Mouse (Mus musculus): ENCODE measurements around the gene Cmss1. TPM values are rescaled to one million over a fixed set of nuclear protein-coding genes. Genes with fewer than 3 reads are reported as not detected.

Gene Cmss1
- total and polyA plus RNA-seq, 2 experiments from 2014 or later: 17.0 to 50.3 TPM

DNA sequence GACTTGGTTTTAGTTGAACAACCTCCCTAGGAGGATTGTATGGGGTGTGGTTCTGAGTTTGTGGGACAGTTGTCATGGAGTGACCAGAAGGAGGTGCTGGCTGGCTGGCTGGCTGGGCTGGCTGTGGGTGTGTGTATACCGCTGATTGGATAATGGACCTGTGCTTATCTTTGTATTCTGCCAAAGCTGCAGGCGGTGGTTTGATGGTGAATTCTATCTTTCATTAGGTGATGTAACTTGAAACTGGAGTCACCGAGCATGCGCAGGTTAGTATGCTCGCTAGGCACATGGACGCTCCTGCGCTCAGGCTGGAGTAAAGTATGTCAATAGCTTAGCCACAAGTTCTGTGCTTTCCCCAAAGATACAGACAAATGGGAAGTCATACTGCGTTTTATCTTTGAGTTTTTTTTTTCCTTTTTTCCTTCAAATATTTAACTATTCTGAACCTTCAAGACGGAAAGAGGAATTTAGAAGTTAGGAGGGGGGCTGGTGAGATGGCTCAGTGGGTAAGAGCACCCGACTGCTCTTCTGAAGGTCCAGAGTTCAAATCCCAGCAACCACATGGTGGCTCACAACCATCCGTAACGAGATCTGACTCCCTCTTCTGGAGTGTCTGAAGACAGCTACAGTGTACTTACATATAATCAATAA lies 327.6 kb downstream of the Cmss1 start:
- H3K27me3 ChIP-seq (ENCODE audit: control insufficient read depth, insufficient read depth, low read length): no peaks in the 10 kb centered on the region
- H3K4me3 ChIP-seq (ENCODE audit: low read depth, low read length): no peak overlapping the region
- TF ChIP-seq CTCF (IDR thresholded peaks at IDR 0.05; ENCODE audit: low read depth) (no peak), EP300 (IDR thresholded peaks at IDR 0.05; ENCODE audit: low read depth) (no peak)
- H3K36me3 ChIP-seq (replicated peaks; ENCODE audit: control insufficient read depth, insufficient read depth, low read length): no peaks in the 10 kb centered on the region
- H3K27ac ChIP-seq (ENCODE audit: low read depth): no peak overlapping the region
- DNase-seq (ENCODE audit: low spot score) (no peak), ATAC-seq (ENCODE audit: insufficient read depth, low read depth) (no peak)
- H3K9me3 ChIP-seq (replicated peaks; ENCODE audit: control insufficient read depth, low read length): no peaks in the 10 kb centered on the region
- 86% methylated on average over 10 of the region's 12 CpGs for WGBS
- no peak overlapping the region for H3K9ac ChIP-seq (replicated peaks; ENCODE audit: low read depth, low read length)
- H3K4me2 ChIP-seq (ENCODE audit: low read depth, low read length): no peak overlapping the region
- no peaks in the 10 kb centered on the region for H3K4me1 ChIP-seq (ENCODE audit: control insufficient read depth, insufficient read depth)

DNA sequence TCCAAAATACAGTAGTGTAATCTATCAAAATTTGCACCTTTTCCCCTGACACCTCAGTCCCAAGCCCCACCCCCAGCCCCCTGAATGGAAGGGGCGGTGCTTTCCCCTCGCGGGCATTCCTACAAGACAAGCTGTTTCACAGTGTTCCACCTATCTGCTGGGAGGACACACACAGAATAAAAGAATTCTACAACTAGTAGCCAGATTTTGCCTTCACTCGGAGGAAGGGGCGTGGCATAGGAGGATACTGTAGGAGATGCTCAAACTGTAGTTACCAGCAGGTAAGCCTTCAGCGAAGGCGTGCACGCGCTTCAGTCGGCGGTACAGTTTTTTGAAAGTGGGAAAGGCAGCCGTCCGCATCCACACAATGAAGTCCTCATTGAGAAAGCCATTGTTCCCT lies 336.9 kb downstream of the Cmss1 start:
- peaks cover 10% of the 10 kb centered on the region for H3K4me1 ChIP-seq (ENCODE audit: control insufficient read depth, insufficient read depth)
- DNase-seq (ENCODE audit: low spot score) (no peak), ATAC-seq (ENCODE audit: insufficient read depth, low read depth) (no peak)
- H3K27ac ChIP-seq (ENCODE audit: low read depth): no peak overlapping the region
- H3K4me2 ChIP-seq (ENCODE audit: low read depth, low read length): no peak overlapping the region
- no peak overlapping the region for H3K4me3 ChIP-seq (ENCODE audit: low read depth, low read length)
- H3K36me3 ChIP-seq (replicated peaks; ENCODE audit: control insufficient read depth, insufficient read depth, low read length): no peaks in the 10 kb centered on the region
- H3K9me3 ChIP-seq (replicated peaks; ENCODE audit: control insufficient read depth, low read length): no peaks in the 10 kb centered on the region
- 92% methylated on average over 13 of the region's 13 CpGs for WGBS
- no peak overlapping the region for H3K9ac ChIP-seq (replicated peaks; ENCODE audit: low read depth, low read length)
- TF ChIP-seq CTCF (IDR thresholded peaks at IDR 0.05; ENCODE audit: low read depth): no peak
- TF ChIP-seq EP300 (IDR thresholded peaks at IDR 0.05; ENCODE audit: low read depth): no peak
- H3K27me3 ChIP-seq (ENCODE audit: control insufficient read depth, insufficient read depth, low read length): no peaks in the 10 kb centered on the region

DNA sequence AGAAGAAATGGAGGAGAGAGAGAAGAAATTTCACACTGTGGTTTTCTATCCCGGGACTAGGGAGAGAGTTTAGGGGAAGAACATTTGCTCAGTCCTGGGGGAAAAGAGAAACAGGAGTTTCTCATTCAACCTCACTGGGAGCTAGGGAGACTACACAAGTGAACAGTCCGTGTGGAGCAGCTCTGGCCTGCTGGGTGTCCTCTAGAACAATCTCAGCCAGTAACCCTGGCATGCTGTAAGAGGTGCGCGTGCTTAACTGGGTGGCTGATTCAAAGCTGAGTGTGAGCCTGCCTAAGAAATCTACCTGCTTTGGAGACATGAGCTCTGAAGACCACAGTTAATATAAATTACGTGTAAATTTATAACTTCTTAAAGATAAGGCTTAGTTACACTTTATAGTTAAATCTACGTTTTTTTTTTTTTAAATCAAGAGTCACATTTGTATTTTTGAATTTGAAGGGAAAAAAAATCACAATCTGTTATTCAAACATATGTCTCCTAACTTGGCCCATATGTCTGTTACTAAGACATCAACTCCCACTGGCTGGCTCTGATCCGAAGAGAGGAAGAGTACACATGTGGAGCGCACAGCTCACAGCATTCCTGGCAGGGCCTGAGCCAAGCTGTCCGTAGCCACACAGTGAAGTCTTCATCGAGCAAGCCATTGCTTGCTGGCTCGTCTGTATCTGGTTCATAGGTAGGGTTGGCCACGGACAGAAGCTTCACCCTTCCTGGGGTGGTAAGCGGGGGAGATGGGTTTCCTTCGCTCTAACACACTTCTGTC lies 338.4 kb downstream of the Cmss1 start:
- H3K36me3 ChIP-seq (replicated peaks; ENCODE audit: control insufficient read depth, insufficient read depth, low read length): no peaks in the 10 kb centered on the region
- H3K4me1 ChIP-seq (ENCODE audit: control insufficient read depth, insufficient read depth): peaks cover 10% of the 10 kb centered on the region
- WGBS: 78% methylated on average over 14 of the region's 14 CpGs
- no peak overlapping the region for H3K4me2 ChIP-seq (ENCODE audit: low read depth, low read length)
- no peak overlapping the region for H3K4me3 ChIP-seq (ENCODE audit: low read depth, low read length)
- H3K27me3 ChIP-seq (ENCODE audit: control insufficient read depth, insufficient read depth, low read length): no peaks in the 10 kb centered on the region
- no peaks in the 10 kb centered on the region for H3K9me3 ChIP-seq (replicated peaks; ENCODE audit: control insufficient read depth, low read length)
- DNase-seq (ENCODE audit: low spot score) (no peak), ATAC-seq (ENCODE audit: insufficient read depth, low read depth) (no peak)
- H3K27ac ChIP-seq (ENCODE audit: low read depth): peak overlapping the region; percentile 59
- H3K9ac ChIP-seq (replicated peaks; ENCODE audit: low read depth, low read length): no peak overlapping the region
- no peak for TF ChIP-seq CTCF (IDR thresholded peaks at IDR 0.05; ENCODE audit: low read depth)
- TF ChIP-seq EP300 (IDR thresholded peaks at IDR 0.05; ENCODE audit: low read depth): no peak

DNA sequence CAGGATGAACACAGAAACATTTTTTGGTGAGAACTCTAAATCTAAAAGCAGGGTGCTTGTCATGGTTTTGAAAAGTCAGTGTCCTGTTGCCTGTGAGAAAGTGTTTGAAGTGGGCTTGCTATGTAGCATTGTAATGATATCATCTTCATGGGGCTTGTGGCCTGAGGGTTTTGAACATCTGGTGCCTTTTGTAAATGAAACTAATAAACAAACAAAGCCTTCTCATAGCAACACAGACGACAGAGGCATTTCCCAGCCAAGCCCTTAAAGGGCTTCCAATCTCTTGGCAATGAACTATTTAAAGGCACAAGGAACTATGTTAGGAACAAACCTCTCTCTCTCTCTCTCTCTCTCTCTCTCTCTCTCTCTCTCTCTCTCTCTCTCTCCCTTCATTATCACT lies 339.6 kb downstream of the Cmss1 start:
- Histone ChIP-seq H3K27me3 (ENCODE audit: control insufficient read depth, insufficient read depth, low read length) (no peaks in the 10 kb centered on the region), H3K4me3 (ENCODE audit: low read depth, low read length) (no peak overlapping the region), H3K27ac (ENCODE audit: low read depth) (peak overlapping the region; percentile 59), H3K9me3 (replicated peaks; ENCODE audit: control insufficient read depth, low read length) (no peaks in the 10 kb centered on the region), H3K9ac (replicated peaks; ENCODE audit: low read depth, low read length) (no peak overlapping the region), H3K4me1 (ENCODE audit: control insufficient read depth, insufficient read depth) (peaks cover 10% of the 10 kb centered on the region), H3K36me3 (replicated peaks; ENCODE audit: control insufficient read depth, insufficient read depth, low read length) (no peaks in the 10 kb centered on the region), H3K4me2 (ENCODE audit: low read depth, low read length) (0 out of 2 replicates have a peak overlapping the region, but pooled peaks have one; percentile 6)
- no peak for TF ChIP-seq EP300 (IDR thresholded peaks at IDR 0.05; ENCODE audit: low read depth)
- DNase-seq (ENCODE audit: low spot score) (peak; percentile 89), ATAC-seq (ENCODE audit: insufficient read depth, low read depth) (peak; percentile 80)
- WGBS: 6% methylated on average over 1 of the region's 1 CpGs

DNA sequence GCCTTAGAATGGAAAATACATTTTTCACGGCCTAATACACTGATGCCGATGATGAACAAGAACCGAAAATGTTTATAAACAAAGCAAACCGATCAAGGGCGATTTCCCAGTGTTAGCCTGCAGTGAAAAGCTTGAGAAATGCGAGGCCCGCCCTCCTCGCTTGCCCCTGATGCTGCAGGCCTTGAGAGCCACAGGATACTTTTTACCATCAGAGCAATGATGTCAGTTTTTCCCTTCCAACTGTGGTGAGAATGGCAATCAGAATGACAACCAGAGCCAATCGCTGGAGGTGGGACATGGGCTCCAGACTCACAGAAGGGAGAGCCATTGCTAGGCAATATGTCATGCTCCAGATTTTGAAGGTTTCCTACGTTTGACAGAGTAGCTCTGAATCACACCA lies 346.5 kb downstream of the Cmss1 start:
- no peaks in the 10 kb centered on the region for H3K36me3 ChIP-seq (replicated peaks; ENCODE audit: control insufficient read depth, insufficient read depth, low read length)
- H3K4me1 ChIP-seq (ENCODE audit: control insufficient read depth, insufficient read depth): no peaks in the 10 kb centered on the region
- no peak overlapping the region for H3K4me3 ChIP-seq (ENCODE audit: low read depth, low read length)
- DNase-seq (ENCODE audit: low spot score) (no peak), ATAC-seq (ENCODE audit: insufficient read depth, low read depth) (no peak)
- H3K4me2 ChIP-seq (ENCODE audit: low read depth, low read length): no peak overlapping the region
- WGBS: 87% methylated on average over 10 of the region's 10 CpGs
- H3K9me3 ChIP-seq (replicated peaks; ENCODE audit: control insufficient read depth, low read length): no peaks in the 10 kb centered on the region
- H3K27ac ChIP-seq (ENCODE audit: low read depth): no peak overlapping the region
- H3K27me3 ChIP-seq (ENCODE audit: control insufficient read depth, insufficient read depth, low read length): no peaks in the 10 kb centered on the region
- no peak for TF ChIP-seq CTCF (IDR thresholded peaks at IDR 0.05; ENCODE audit: low read depth)
- TF ChIP-seq EP300 (IDR thresholded peaks at IDR 0.05; ENCODE audit: low read depth): no peak
- H3K9ac ChIP-seq (replicated peaks; ENCODE audit: low read depth, low read length): no peak overlapping the region
